Mouse (Mus musculus): Measurements from ENCODE around the gene Zfp106. TPM values are rescaled to one million over a fixed set of nuclear protein-coding genes. Genes with fewer than 3 reads are reported as not detected.

Zfp106 gene
- polyA plus RNA-seq, 1 experiment, result 24.3 TPM

DNA sequence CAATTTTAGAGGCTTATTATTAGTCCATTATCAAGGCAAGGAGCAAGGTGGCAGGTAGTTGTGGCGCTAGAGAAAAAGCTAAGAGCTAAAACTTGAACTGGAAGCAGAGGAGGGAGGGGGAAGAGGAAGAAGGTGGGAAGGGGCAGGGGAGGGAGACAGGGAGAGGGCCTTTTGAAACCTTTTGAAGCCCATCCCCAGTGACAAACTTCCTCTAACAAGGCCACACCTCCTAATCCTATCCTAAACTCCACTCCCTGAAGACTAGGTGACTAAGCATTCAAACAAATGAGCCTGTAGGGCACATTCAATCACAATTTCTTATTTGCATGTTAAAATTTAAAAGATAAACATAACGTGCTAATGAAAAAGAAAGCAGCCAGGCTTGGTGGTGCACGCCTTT is 4.8 kb downstream of the Zfp106 start:
- no peaks in the 10 kb centered on the region for H3K4me1 ChIP-seq (ENCODE audit: control insufficient read depth, insufficient read depth, insufficient read length)
- no peak overlapping the region for H3K27ac ChIP-seq (ENCODE audit: insufficient read depth, low read length)
- 54% methylated on average over 3 of the region's 3 CpGs for WGBS
- no peak for DNase-seq (ENCODE audit: low read depth in 1 of 2, low spot score in 2 of 2)
- H3K27me3 ChIP-seq (ENCODE audit: control insufficient read depth, insufficient read depth, low read length), result no peaks in the 10 kb centered on the region
- no peak overlapping the region for H3K4me3 ChIP-seq (ENCODE audit: extremely low read depth, insufficient read depth, insufficient read length)
- peaks cover 3% of the 10 kb centered on the region; the same call in 1 of the 2 replicates for H3K36me3 ChIP-seq (ENCODE audit: control insufficient read depth, insufficient read depth, low read length)
- TF ChIP-seq CTCF (IDR thresholded peaks at IDR 0.05; ENCODE audit: extremely low read depth, insufficient read depth, insufficient read length, insufficient replicate concordance) (no peak), POLR2A (IDR thresholded peaks at IDR 0.05; ENCODE audit: low read depth, low read length) (no peak)

DNA sequence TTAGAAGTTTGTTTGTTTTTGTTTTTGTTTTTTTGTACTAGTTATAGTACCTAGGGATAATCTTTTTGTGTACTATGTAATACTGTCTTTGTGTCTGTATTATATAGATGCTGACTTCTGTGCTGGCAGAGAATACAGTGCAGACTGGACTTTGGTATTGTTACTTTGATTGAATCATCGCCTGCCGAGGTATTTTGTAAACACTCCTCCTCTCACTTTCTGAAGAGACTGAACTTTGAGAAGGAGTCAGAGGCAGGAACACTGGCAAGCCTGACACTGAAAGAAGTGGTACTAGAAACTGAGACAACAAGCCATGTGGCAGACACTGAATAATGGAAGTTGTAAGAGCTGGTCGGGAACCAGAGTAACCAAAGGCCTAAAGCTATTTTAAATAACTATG is 6.8 kb downstream of the Zfp106 start:
- no peak overlapping the region for H3K4me3 ChIP-seq (ENCODE audit: extremely low read depth, insufficient read depth, insufficient read length)
- no peaks in the 10 kb centered on the region for H3K4me1 ChIP-seq (ENCODE audit: control insufficient read depth, insufficient read depth, insufficient read length)
- no peak for DNase-seq (ENCODE audit: low read depth in 1 of 2, low spot score in 2 of 2)
- H3K36me3 ChIP-seq (ENCODE audit: control insufficient read depth, insufficient read depth, low read length), result peaks cover 4% of the 10 kb centered on the region
- H3K27ac ChIP-seq (ENCODE audit: insufficient read depth, low read length), result no peak overlapping the region
- WGBS, result 89% methylated on average over 3 of the region's 3 CpGs
- TF ChIP-seq CTCF (IDR thresholded peaks at IDR 0.05; ENCODE audit: extremely low read depth, insufficient read depth, insufficient read length, insufficient replicate concordance), result no peak
- no peak for TF ChIP-seq POLR2A (IDR thresholded peaks at IDR 0.05; ENCODE audit: low read depth, low read length)
- no peaks in the 10 kb centered on the region for H3K27me3 ChIP-seq (ENCODE audit: control insufficient read depth, insufficient read depth, low read length)

DNA sequence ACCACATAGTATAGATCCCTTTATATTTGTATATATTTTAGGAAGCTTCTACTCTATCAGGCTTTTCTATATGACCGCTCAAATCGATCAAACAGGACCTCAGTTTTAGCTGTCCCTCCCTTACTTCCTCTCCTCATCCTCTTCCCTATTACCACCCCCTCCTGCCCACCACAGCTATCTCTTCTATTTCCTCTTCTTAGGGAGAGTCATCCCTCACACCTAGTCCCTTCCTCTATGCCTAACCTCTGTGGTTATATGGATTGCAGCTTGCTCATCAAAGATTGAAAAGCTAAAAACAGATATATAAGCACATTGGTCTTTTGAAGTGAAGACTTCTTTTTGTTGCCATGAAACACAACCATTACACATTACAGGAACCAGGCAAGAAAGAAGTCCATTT is 18.9 kb downstream of the Zfp106 start:
- Histone ChIP-seq H3K4me3 (ENCODE audit: extremely low read depth, insufficient read depth, insufficient read length) (no peak overlapping the region), H3K27me3 (ENCODE audit: control insufficient read depth, insufficient read depth, low read length) (no peaks in the 10 kb centered on the region), H3K36me3 (ENCODE audit: control insufficient read depth, insufficient read depth, low read length) (no peaks in the 10 kb centered on the region; the same call in 1 of the 2 replicates), H3K4me1 (ENCODE audit: control insufficient read depth, insufficient read depth, insufficient read length) (no peaks in the 10 kb centered on the region; the same call in 1 of the 2 replicates), H3K27ac (ENCODE audit: insufficient read depth, low read length) (no peak overlapping the region)
- no peak for TF ChIP-seq CTCF (IDR thresholded peaks at IDR 0.05; ENCODE audit: extremely low read depth, insufficient read depth, insufficient read length, insufficient replicate concordance)
- TF ChIP-seq POLR2A (IDR thresholded peaks at IDR 0.05; ENCODE audit: low read depth, low read length), result no peak
- WGBS, result 64% methylated on average over 2 of the region's 2 CpGs
- DNase-seq (ENCODE audit: low read depth in 1 of 2, low spot score in 2 of 2), result no peak

DNA sequence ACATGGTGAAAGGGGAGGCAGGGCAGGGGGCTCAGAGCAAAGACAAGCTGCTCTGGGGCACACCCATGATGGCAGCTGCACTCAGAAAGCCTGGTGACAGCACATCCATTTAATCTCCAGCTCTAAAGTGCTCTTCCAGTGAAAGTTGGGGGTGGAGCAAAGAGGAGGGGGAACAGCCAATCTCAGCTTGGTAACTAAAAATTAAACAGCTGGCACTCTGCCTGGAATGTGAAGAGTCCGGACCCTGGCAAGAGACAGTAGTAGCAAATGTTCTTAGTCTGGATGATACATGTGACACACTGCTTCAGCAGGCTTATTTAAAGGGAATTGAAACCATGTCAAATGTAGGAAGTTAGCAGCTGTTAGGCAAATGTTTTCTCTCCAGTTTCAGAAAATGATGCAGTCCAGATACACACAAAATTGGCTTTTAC is 23.9 kb downstream of the Zfp106 start:
- Histone ChIP-seq H3K36me3 (ENCODE audit: control insufficient read depth, insufficient read depth, low read length) (peaks cover 5% of the 10 kb centered on the region), H3K27ac (ENCODE audit: insufficient read depth, low read length) (peak overlapping the region; percentile 86), H3K4me1 (ENCODE audit: control insufficient read depth, insufficient read depth, insufficient read length) (no peaks in the 10 kb centered on the region; the same call in 1 of the 2 replicates), H3K4me3 (ENCODE audit: extremely low read depth, insufficient read depth, insufficient read length) (peak overlapping the region; percentile 31), H3K27me3 (ENCODE audit: control insufficient read depth, insufficient read depth, low read length) (no peaks in the 10 kb centered on the region)
- peak; percentile 7 to 57 for DNase-seq (ENCODE audit: low read depth in 1 of 2, low spot score in 2 of 2)
- WGBS, result 28% methylated on average over 1 of the region's 1 CpGs
- no peak for TF ChIP-seq CTCF (IDR thresholded peaks at IDR 0.05; ENCODE audit: extremely low read depth, insufficient read depth, insufficient read length, insufficient replicate concordance)
- TF ChIP-seq POLR2A (IDR thresholded peaks at IDR 0.05; ENCODE audit: low read depth, low read length), result no peak

DNA sequence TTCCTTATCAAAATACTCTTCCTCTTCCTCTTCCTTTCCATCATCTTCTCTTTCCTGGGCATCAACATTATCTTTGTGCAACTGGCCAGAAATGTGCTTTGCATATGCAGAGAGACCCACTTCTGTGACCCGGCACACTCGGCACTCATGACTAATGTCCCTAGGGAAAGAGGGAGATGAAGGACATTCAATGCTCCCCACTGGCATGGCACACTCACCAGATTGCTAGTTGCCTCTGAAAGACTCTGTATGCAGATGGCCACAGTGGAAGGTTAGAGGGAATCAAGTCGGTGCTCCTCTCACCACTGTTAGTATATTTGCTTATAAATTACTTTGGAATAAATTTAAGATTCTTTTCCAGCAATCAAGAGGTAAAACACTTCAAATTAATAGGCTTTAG is 24.3 kb downstream of the Zfp106 start:
- peaks cover 9% of the 10 kb centered on the region for H3K36me3 ChIP-seq (ENCODE audit: control insufficient read depth, insufficient read depth, low read length)
- no peak for DNase-seq (ENCODE audit: low read depth in 1 of 2, low spot score in 2 of 2)
- no peaks in the 10 kb centered on the region for H3K27me3 ChIP-seq (ENCODE audit: control insufficient read depth, insufficient read depth, low read length)
- H3K4me1 ChIP-seq (ENCODE audit: control insufficient read depth, insufficient read depth, insufficient read length), result no peaks in the 10 kb centered on the region; the same call in 1 of the 2 replicates
- TF ChIP-seq CTCF (IDR thresholded peaks at IDR 0.05; ENCODE audit: extremely low read depth, insufficient read depth, insufficient read length, insufficient replicate concordance) (no peak), POLR2A (IDR thresholded peaks at IDR 0.05; ENCODE audit: low read depth, low read length) (no peak)
- H3K27ac ChIP-seq (ENCODE audit: insufficient read depth, low read length), result peak overlapping the region; percentile 86
- peak overlapping the region; percentile 31 for H3K4me3 ChIP-seq (ENCODE audit: extremely low read depth, insufficient read depth, insufficient read length)
- 45% methylated on average over 3 of the region's 3 CpGs for WGBS

DNA sequence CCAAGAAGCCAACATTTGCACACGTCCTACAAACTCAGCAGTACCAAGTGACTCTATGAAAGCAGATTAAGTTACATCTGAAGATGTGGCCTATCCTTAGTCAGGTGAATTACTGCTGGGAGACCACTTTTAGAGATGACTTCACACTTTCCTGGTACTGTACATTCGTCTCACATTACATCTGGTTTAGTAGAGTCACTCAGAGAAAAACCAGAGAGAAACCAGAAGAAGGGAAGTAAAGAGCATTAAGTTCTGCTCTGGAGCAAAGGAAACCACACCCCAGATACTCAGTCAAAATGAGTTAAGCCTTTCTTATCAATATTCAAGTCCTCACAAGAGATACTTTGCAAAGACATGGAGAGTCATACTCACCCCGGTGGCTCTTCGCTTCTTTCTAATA is 32.4 kb downstream of the Zfp106 start:
- 80% methylated on average over 4 of the region's 4 CpGs for WGBS
- no peak overlapping the region for H3K4me3 ChIP-seq (ENCODE audit: extremely low read depth, insufficient read depth, insufficient read length)
- H3K27me3 ChIP-seq (ENCODE audit: control insufficient read depth, insufficient read depth, low read length), result no peaks in the 10 kb centered on the region
- peaks cover 56% of the 10 kb centered on the region for H3K36me3 ChIP-seq (ENCODE audit: control insufficient read depth, insufficient read depth, low read length)
- H3K27ac ChIP-seq (ENCODE audit: insufficient read depth, low read length), result no peak overlapping the region
- no peaks in the 10 kb centered on the region for H3K4me1 ChIP-seq (ENCODE audit: control insufficient read depth, insufficient read depth, insufficient read length)
- DNase-seq (ENCODE audit: low read depth in 1 of 2, low spot score in 2 of 2), result no peak
- TF ChIP-seq CTCF (IDR thresholded peaks at IDR 0.05; ENCODE audit: extremely low read depth, insufficient read depth, insufficient read length, insufficient replicate concordance) (no peak), POLR2A (IDR thresholded peaks at IDR 0.05; ENCODE audit: low read depth, low read length) (no peak)

DNA sequence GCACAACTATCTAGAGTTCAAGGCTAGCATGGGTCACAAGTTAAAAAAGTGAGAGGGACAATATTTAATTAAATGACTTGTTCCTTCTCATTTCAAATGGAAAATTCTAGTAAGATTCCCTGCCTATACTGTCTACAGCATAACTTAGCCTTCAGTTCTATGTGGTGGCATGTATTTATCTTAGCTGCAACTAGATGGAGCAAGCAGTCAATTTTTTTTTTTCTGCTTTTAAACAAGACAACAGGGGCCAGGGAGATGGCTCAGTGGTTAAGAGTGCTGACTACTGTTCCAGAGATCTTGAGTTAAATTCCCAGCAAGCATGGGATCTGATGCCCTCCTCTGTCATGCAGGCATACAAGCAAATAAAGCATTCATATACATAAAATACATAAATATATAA is 34.1 kb downstream of the Zfp106 start:
- Histone ChIP-seq H3K4me1 (ENCODE audit: control insufficient read depth, insufficient read depth, insufficient read length) (no peaks in the 10 kb centered on the region), H3K36me3 (ENCODE audit: control insufficient read depth, insufficient read depth, low read length) (peaks cover 58% of the 10 kb centered on the region), H3K27ac (ENCODE audit: insufficient read depth, low read length) (no peak overlapping the region), H3K27me3 (ENCODE audit: control insufficient read depth, insufficient read depth, low read length) (no peaks in the 10 kb centered on the region), H3K4me3 (ENCODE audit: extremely low read depth, insufficient read depth, insufficient read length) (no peak overlapping the region)
- TF ChIP-seq POLR2A (IDR thresholded peaks at IDR 0.05; ENCODE audit: low read depth, low read length) (no peak), CTCF (IDR thresholded peaks at IDR 0.05; ENCODE audit: extremely low read depth, insufficient read depth, insufficient read length, insufficient replicate concordance) (no peak)
- no peak for DNase-seq (ENCODE audit: low read depth in 1 of 2, low spot score in 2 of 2)

Measured in spleen, adult 2 months (tissue).